Mouse (Mus musculus): ENCODE data around the gene Mier1.

DNA sequence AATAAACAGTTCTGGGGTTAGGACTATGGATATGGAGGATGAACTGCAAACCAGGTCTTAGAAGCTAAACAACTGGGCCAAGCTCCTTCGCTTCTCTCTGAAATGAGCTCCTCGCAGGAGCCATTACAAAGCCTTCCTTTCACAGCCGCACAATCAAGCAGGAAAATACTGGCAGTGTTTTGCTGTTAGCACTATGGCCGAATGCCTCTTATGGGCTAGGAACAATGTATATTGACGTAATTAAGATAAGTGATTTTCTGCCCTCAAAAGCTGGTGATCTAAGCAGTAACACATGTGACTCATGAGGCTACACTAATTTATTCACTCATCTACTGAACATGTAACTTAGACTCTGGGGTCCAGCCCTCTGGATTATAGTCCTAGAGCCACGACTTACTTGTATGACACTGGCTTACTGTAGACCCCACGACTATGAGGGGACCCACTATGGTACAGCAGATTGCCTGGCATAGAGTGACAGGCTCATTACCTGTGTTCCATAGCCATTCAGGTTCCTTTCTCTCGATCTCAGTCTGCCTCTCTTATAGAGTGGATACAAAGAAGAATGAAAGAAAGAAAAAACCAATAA lies 66.2 kb downstream of the Mier1 start:
- TF ChIP-seq CTCF (IDR thresholded peaks at IDR 0.05) (no peak), EP300 (IDR thresholded peaks at IDR 0.05; ENCODE audit: insufficient read depth, low read depth, low read length) (no peak)
